Mouse (Mus musculus) liver, adult 2 months (tissue): ENCODE data around the gene Frem2.

Source experiments
- CTCF ChIP-seq: fragments of 200-500 bp; IDR thresholded peaks from 2 replicates; pipeline ENCODE4 v1.5.1; 2011; ENCODE audit warnings: low read depth, low read length, control low read depth
- POLR2A ChIP-seq: fragments of 200-500 bp; IDR thresholded peaks from 2 replicates; pipeline ENCODE4 v1.6.1; 2011; ENCODE audit warnings: low read length, control low read depth; ENCODE audit not compliant: insufficient read depth; ENCODE audit errors: extremely low read depth

- TF ChIP-seq CTCF (peak; percentile 76), POLR2A (no peak)
Observed at GRCm38 (mm10) chr3:53475889-53476288, 181.3 kb downstream of the Frem2 start.
